In the genomic region with DNA sequence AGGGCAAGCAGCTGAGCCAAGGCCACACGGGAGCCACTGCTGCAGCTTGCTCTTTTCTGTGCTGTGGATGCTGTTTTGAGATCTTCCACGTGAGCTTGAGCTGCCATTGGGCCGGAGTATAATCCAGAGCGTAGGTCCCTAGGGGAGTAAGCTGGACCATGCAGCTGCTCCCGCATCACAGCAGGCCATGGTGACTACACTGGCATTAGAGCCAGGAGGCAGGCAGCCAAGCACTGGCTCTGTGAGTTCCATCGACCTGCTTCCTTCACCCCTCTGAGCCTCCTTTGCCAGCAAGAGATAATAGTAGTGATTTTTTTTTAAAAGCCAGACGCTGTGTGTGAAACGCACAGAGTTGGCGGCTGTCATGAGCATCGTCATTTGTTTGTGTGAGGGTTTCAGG, we compare ENCODE assay signal across 10 mouse cellular contexts. TPM values are rescaled to one million over a fixed set of nuclear protein-coding genes. Genes with fewer than 3 reads are reported as not detected.
A peak's percentile ranks its signal among the peaks of the same experiment; 100 is the strongest.
DNase-seq lines count a peak whose midpoint lies in the region; ATAC-seq and TF ChIP-seq lines count a peak whose summit lies in the region.
"Had no signal": no experiment of that assay in that cellular context is flagged by ENCODE, and none has a peak within 500 bp of the region (broad histone marks: within the 10 kb centered on the region; RNA-seq: fewer than 3 reads in every experiment).

No protein-coding gene starts in this region.

- H3K27me3 ChIP-seq in forebrain, embryonic 10.5 days (ENCODE audit: poor library complexity, severe bottlenecking): peaks cover 18% of the 10 kb centered on the region
- no peaks in the 10 kb centered on the region for H3K27me3 ChIP-seq in forebrain, embryonic 16.5 days (replicated peaks; ENCODE audit: control insufficient read depth, insufficient read depth, low read length)
- no peaks in the 10 kb centered on the region for H3K27me3 ChIP-seq in kidney, postnatal 0 days (ENCODE audit: insufficient read depth, low read length)
- H3K27me3 ChIP-seq in limb, embryonic 13.5 days: no peaks in the 10 kb centered on the region

- H3K4me1 ChIP-seq in forebrain, embryonic 10.5 days: peaks cover 46% of the 10 kb centered on the region
- H3K4me1 ChIP-seq in forebrain, embryonic 16.5 days (replicated peaks; ENCODE audit: control insufficient read depth, insufficient read depth, low read length): peaks cover 29% of the 10 kb centered on the region
- peaks cover 17% of the 10 kb centered on the region for H3K4me1 ChIP-seq in kidney, postnatal 0 days (replicated peaks; ENCODE audit: insufficient read depth, low read length)
- H3K4me1 ChIP-seq in limb, embryonic 13.5 days: peaks cover 25% of the 10 kb centered on the region

- H3K4me2 ChIP-seq in forebrain, embryonic 16.5 days (ENCODE audit: low read length): no peak overlapping the region
- peak overlapping the region; percentile 96; the same call in 1 of the 2 replicates for H3K4me2 ChIP-seq in kidney, postnatal 0 days (ENCODE audit: low read length)
- H3K4me2 ChIP-seq in limb, embryonic 13.5 days (replicated peaks): peak overlapping the region; percentile 89; the same call in 1 of the 2 replicates
- H3K4me2 ChIP-seq: liver, embryonic 13.5 days had no signal

- H3K9ac ChIP-seq in forebrain, embryonic 16.5 days (replicated peaks; ENCODE audit: low read depth, low read length): no peak overlapping the region
- H3K9ac ChIP-seq in kidney, postnatal 0 days (ENCODE audit: low read depth, low read length): no peak overlapping the region
- H3K9ac ChIP-seq in limb, embryonic 13.5 days: no peak overlapping the region
- H3K9ac ChIP-seq: liver, embryonic 13.5 days had no signal

- H3K27ac ChIP-seq in forebrain, embryonic 10.5 days: no peak overlapping the region
- H3K27ac ChIP-seq in forebrain, embryonic 16.5 days (ENCODE audit: low read length): no peak overlapping the region
- 0 out of 2 replicates have a peak overlapping the region, but pooled peaks have one; percentile 25 for H3K27ac ChIP-seq in kidney, postnatal 0 days
- no peak overlapping the region for H3K27ac ChIP-seq in limb, embryonic 13.5 days
- H3K27ac ChIP-seq: liver, embryonic 13.5 days had no signal

- H3K4me3 ChIP-seq in forebrain, embryonic 10.5 days: peak overlapping the region; percentile 88; the same call in 1 of the 2 replicates
- no peak overlapping the region for H3K4me3 ChIP-seq in forebrain, embryonic 16.5 days (replicated peaks; ENCODE audit: low read length)
- no peak overlapping the region for H3K4me3 ChIP-seq in kidney, postnatal 0 days (replicated peaks; ENCODE audit: low read depth, low read length)
- H3K4me3 ChIP-seq in limb, embryonic 13.5 days: no peak overlapping the region
- H3K4me3 ChIP-seq: liver, embryonic 13.5 days had no signal

- H3K36me3 ChIP-seq in forebrain, embryonic 10.5 days (replicated peaks): peaks cover 53% of the 10 kb centered on the region
- H3K36me3 ChIP-seq in forebrain, embryonic 16.5 days (ENCODE audit: control insufficient read depth, insufficient read depth): no peaks in the 10 kb centered on the region
- H3K36me3 ChIP-seq in kidney, postnatal 0 days (ENCODE audit: insufficient read depth, low read length): no peaks in the 10 kb centered on the region
- H3K36me3 ChIP-seq in limb, embryonic 13.5 days: peaks cover 15% of the 10 kb centered on the region; the same call in 1 of the 2 replicates
- H3K36me3 ChIP-seq: liver, embryonic 13.5 days had no signal

- no peak for ATAC-seq in forebrain, embryonic 16.5 days
- ATAC-seq in kidney, postnatal 0 days (replicated peaks; ENCODE audit: low FRiP score, low read depth): no peak
- no peak for ATAC-seq in limb, embryonic 13.5 days (ENCODE audit: low FRiP score, low read depth)

- no peak for DNase-seq in forebrain, embryonic 10.5 days (ENCODE audit: extremely low spot score, low spot score)
- DNase-seq in kidney, postnatal 0 days (ENCODE audit: low spot score): no peak
- DNase-seq in kidney, adult 9 months: no peak
- DNase-seq in NIH3T3 (ENCODE audit: low read depth): peak; percentile 51
- no peak for DNase-seq in yolk sac, embryonic 10.5 days (ENCODE audit: low spot score)
- DNase-seq in left cerebral cortex, adult 18-20 months (ENCODE audit: low spot score in 2 of 2): no peak
- DNase-seq: liver, embryonic 13.5 days had no signal

- 92% methylated on average over 10 of the region's 10 CpGs for WGBS in forebrain, embryonic 10.5 days
- WGBS in forebrain, embryonic 16.5 days: 64% methylated on average over 10 of the region's 10 CpGs
- 82% methylated on average over 10 of the region's 10 CpGs for WGBS in kidney, postnatal 0 days
- WGBS in limb, embryonic 13.5 days: 89% methylated on average over 10 of the region's 10 CpGs

- H3K9me3 ChIP-seq in forebrain, embryonic 10.5 days: no peaks in the 10 kb centered on the region
- no peaks in the 10 kb centered on the region for H3K9me3 ChIP-seq in forebrain, embryonic 16.5 days (ENCODE audit: control insufficient read depth, low read length)
- no peaks in the 10 kb centered on the region for H3K9me3 ChIP-seq in kidney, postnatal 0 days (replicated peaks; ENCODE audit: low read length)
- no peaks in the 10 kb centered on the region for H3K9me3 ChIP-seq in limb, embryonic 13.5 days
- H3K9me3 ChIP-seq: liver, embryonic 13.5 days had no signal

- no peak for TF ChIP-seq CTCF in kidney, postnatal 0 days (IDR thresholded peaks at IDR 0.05; ENCODE audit: low read depth)

RNA-seq across cellular contexts. Expression of a gene that starts 2.3 kb away (rescaled TPM):
- polyA plus RNA-seq in forebrain, embryonic 10.5 days (2016; fragmentation: Nextera tagmentation; extraction: Ambion mirVana): 84.7 and 85.6 TPM in 2 replicates
- 42.9 and 45.9 TPM in 2 replicates for polyA plus RNA-seq in forebrain, embryonic 16.5 days (2015; fragmentation: Nextera tagmentation; extraction: Ambion mirVana)
- 129 and 141 TPM in 2 replicates for polyA plus RNA-seq in kidney, postnatal 0 days (2015; fragmentation: Nextera tagmentation; extraction: Ambion mirVana)
- 50.3 and 54.3 TPM in 2 replicates for polyA plus RNA-seq in limb, embryonic 13.5 days (2015; fragmentation: Nextera tagmentation; extraction: Ambion mirVana)
- total RNA-seq in left cerebral cortex, adult 18-20 months (2021): 1 to 10 TPM; 4.8 to 5.2 TPM
- total RNA-seq: megakaryocyte-erythroid progenitor cell, adult 5-6 weeks had no signal

RNA-seq across cellular contexts. Expression of a gene that starts 22.0 kb away (rescaled TPM):
- polyA plus RNA-seq in forebrain, embryonic 10.5 days (2016; fragmentation: Nextera tagmentation; extraction: Ambion mirVana): 110 and 111 TPM in 2 replicates
- 67.8 and 69.2 TPM in 2 replicates for polyA plus RNA-seq in forebrain, embryonic 16.5 days (2015; fragmentation: Nextera tagmentation; extraction: Ambion mirVana)
- 57.6 and 67.3 TPM in 2 replicates for polyA plus RNA-seq in kidney, postnatal 0 days (2015; fragmentation: Nextera tagmentation; extraction: Ambion mirVana)
- polyA plus RNA-seq in limb, embryonic 13.5 days (2015; fragmentation: Nextera tagmentation; extraction: Ambion mirVana): 112 and 114 TPM in 2 replicates
- 10 to 100 TPM; 54.4 to 56.3 TPM for total RNA-seq in left cerebral cortex, adult 18-20 months (2021)
